Mouse (Mus musculus): ENCODE measurements around the gene Tmem251.

DNA sequence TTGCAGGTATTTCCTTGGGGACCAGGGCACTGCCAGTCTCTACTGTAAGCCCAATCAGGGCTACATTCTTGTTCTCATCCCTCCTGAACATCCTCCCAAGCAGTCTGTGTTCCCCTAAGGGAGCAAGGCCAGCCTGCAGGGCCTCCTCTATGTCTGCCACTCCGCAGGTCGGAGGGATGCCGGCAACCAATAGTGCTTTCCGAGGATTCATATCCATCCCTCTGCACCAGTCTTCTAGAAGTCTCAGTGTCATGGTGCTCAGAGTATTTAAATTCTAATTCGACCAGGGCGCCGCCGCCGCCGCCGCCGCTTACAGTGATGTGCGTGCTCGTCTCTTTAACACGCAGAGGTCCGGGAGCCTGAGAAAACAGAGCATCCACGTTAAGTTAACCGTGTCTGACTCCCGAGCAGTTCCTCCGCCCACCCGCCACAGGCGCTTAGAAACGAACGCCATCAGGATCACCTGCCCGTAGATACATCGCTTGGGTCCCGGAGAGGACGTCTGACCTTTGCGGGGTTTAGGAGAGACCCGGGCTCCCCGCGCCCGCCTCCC, 450 bp upstream of the Tmem251 start:
- TF ChIP-seq CTCF (IDR thresholded peaks at IDR 0.05; ENCODE audit: control insufficient read depth, insufficient read depth, insufficient read length) (no peak), MAX (IDR thresholded peaks at IDR 0.05) (no peak), USF1 (IDR thresholded peaks at IDR 0.05; ENCODE audit: low read depth) (no peak), FOSL1 (IDR thresholded peaks at IDR 0.05; ENCODE audit: insufficient read depth, low read length, poor library complexity, severe bottlenecking) (no peak), MYOG (IDR thresholded peaks at IDR 0.05; ENCODE audit: control insufficient read depth, extremely low read depth, insufficient read length) (no peak)
